Mouse (Mus musculus) brain, embryonic 14.5 days (tissue): Measurements from ENCODE around the gene Ptpn5. TPM values are rescaled to one million over a fixed set of nuclear protein-coding genes. Genes with fewer than 3 reads are reported as not detected.

Experiments
- DNase-seq: peaks from one replicate; pipeline ENCODE4 v3.0.0-alpha.2; 2011; ENCODE audit warnings: low read depth
- CTCF ChIP-seq: fragments of 200-500 bp; IDR thresholded peaks from 2 replicates; pipeline ENCODE4 v1.5.1; 2012; ENCODE audit warnings: inconsistent platforms, mild to moderate bottlenecking, moderate library complexity, borderline replicate concordance; ENCODE audit not compliant: insufficient read depth, insufficient read length; ENCODE audit errors: extremely low read depth
- POLR2A ChIP-seq: fragments of 200-500 bp; IDR thresholded peaks from 2 replicates; pipeline ENCODE4 v1.6.1; 2012; ENCODE audit warnings: mild to moderate bottlenecking, inconsistent platforms, borderline replicate concordance; ENCODE audit not compliant: poor library complexity, insufficient read depth, insufficient read length, severe bottlenecking; ENCODE audit errors: extremely low read depth
- polyA plus RNA-seq: library from polyadenylated mRNA; depleted of rRNA; stranded (reverse); fragments of >200 nt; gene quantifications from 2 replicates; pipeline ENCODE4 v1.2.3, GENCODE M21; 2012; rRNA removed

Ptpn5 gene
- polyA plus RNA-seq, 1 experiment = 218 TPM

DNA sequence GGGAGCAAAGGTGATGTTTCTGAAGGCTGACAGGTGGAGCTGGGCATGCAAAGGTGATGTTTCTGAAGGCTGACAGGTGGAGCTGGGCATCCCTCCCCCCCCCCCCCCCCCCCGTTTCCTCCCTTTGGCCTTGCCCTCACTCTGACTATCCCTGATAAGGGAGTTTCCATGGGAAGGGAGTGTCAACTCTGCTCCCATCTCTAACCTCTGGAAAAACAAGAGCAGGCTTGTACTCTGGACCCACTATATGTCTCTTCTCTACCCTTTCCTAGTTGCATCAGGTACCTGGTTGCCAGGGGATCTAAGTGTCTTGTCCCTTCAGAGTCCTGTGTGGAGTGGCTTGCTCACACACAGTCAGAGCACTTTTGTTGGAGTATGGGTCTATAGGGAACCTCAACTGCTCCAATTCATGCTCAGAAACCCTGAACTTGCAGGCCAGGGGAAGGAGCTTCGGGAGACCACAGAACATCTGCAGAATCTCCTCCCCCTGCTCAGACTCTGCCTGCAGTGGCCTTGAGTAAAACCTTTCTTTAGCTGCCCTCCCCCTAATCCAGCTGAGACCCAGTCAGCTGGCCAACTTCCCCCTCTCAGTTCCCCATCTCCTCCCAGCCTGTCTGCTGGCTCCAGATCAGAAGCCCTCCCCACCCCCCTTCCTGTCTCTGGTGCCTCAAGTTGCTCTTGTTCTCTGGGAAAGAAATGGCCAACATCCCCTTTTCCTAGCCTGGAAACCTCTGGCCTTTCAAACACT is 81.9 kb downstream of the Ptpn5 start:
- DNase-seq = peak; percentile 77
- TF ChIP-seq POLR2A (no peak), CTCF (no peak)

- DNase-seq = no peak
- TF ChIP-seq CTCF (no peak), POLR2A (no peak)
Measured at GRCm38 (mm10) chr7:47050766-47051165, 82.7 kb downstream of the Ptpn5 start.

DNA sequence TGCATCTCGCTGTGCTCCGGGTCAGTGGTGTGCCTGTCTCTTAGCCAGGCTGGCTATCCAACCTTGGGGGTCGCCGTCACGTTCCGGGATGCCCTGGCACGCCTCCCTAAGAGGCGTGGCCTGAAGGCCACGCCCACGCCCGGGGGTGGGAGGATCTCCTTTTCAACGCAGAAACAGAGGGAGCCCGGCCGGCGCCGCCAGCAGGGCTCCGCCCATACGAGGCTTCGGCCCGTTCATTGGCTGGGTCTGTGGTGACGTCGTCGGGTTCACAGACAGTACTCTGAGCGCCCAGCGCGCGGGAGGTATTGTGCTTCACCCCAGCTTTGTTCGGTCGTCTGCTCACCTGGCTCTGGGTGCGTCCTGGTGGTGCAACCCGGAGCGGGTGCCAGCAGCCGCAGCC is 83.1 kb downstream of the Ptpn5 start, which contains the start of gene Tmem86a:
Gene Tmem86a (plus strand): TSS at position 236 of the 400 bp plus-strand sequence.
- TF ChIP-seq CTCF (no peak), POLR2A (peak; percentile 68; the same call in 1 of the 2 replicates)
- peak; percentile 98 for DNase-seq

- TF ChIP-seq POLR2A (no peak), CTCF (no peak)
- no peak for DNase-seq
Measured at GRCm38 (mm10) chr7:47042823-47043490, 90.5 kb downstream of the Ptpn5 start.

DNA sequence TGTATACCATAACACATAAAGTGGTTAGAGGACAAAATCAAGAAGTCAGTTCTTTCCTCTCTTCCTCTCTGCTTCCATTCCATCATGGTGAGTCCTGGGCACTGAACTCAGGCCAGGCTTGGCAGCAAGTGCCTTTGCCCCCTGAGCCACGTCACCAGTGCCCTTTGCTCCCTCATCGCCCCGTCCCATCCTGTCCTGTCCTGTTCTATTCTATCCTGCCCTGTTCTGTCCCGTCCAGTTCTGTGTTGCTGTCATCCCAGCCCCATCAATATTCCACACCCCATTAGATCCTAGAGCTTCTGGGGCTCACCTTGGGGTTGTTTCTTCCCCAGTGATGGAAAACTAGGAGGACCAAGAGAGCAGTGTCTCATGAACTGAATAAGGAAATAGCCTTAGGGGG is 91.4 kb downstream of the Ptpn5 start:
- no peak for DNase-seq
- TF ChIP-seq CTCF (no peak), POLR2A (no peak)

DNA sequence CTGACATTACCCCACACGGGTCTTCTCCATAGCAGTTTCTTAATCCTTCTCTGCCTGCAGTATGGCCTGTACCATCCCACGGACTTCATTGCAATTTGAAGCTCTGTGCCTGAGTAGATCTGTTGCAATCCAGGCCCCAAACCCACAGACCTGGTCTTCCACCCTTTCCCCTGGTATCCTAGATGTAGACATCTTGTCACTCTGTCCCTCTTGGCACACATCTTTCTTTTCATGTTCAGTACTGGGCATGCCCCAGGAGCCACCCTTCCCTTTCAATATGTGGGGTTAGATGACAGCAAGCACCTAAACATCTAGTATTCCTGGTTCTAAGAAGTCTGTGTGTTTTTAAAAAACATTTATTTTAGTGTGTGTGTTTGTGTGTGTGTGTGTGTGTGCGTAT is 91.8 kb downstream of the Ptpn5 start:
- DNase-seq = no peak
- TF ChIP-seq POLR2A (no peak), CTCF (no peak)

DNA sequence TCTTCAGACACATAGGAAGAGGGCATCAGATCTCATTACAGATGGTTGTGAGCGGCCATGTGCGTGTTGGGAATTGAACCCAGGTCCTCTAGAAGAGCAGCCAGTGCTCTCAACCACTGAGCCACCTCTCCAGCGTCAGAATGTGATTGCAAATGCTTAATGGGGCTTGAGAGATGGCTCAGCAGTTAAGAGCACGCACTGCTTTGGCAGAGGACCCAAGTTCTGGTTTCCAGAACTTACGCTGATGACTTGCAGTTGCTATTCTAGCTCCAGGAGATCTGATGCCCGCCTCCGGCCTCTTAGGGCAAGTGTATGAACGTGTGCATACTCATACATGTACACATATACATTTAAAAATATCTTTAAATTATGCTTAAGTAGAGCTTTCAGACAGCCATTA is 98.1 kb downstream of the Ptpn5 start:
- TF ChIP-seq CTCF = no peak
- TF ChIP-seq POLR2A = no peak
- no peak for DNase-seq

GRCm38 (mm10) chr7:47034785-47035384 is 98.6 kb downstream of the Ptpn5 start:
- TF ChIP-seq CTCF (no peak), POLR2A (no peak)
- DNase-seq = no peak

DNA sequence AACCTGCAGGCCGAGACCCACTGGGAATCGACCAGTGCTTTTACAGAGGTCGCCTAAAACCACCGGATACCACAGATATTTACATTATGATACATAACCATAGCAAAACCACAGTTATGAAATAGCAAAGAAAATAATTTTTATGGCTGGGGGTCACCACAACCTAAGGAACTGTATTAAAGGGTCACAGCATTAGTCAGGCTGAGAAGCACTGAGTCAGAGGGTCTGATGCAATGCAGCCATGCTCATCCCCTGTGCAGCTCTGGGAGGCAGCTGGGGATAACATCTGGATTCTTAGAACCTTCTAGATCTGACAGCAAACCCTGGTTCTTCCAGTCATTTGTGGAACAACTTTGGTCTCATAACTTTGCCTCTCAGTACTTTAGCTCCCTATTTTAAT is 102.1 kb downstream of the Ptpn5 start:
- DNase-seq = no peak
- TF ChIP-seq CTCF (no peak), POLR2A (no peak)

GRCm38 (mm10) chr7:47030517-47031193 is 102.8 kb downstream of the Ptpn5 start:
- DNase-seq = peak; percentile 54
- TF ChIP-seq POLR2A (no peak), CTCF (no peak)

Other genes starting within 250 kb of the Ptpn5 start
- gene Tsg101, start 213.7 kb downstream of the Ptpn5 start, polyA plus RNA-seq = 150 and 162 TPM in 2 replicates
- gene Uevld, start 175.2 kb downstream of the Ptpn5 start, polyA plus RNA-seq = 6.5 and 7.5 TPM in 2 replicates
- not detected in 2 replicates for gene Gm9999, start 150.1 kb downstream of the Ptpn5 start, polyA plus RNA-seq
- 5.4 and 6.2 TPM in 2 replicates for gene Spty2d1, start 125.3 kb downstream of the Ptpn5 start, polyA plus RNA-seq
- 17.4 and 22.6 TPM in 2 replicates for gene Tmem86a, start 83.1 kb downstream of the Ptpn5 start, polyA plus RNA-seq
- not detected in 2 replicates for gene Mrgpra6, start 71.2 kb upstream of the Ptpn5 start, polyA plus RNA-seq
- gene Mrgpra9, start 119.2 kb upstream of the Ptpn5 start, polyA plus RNA-seq = not detected in 2 replicates
- gene Mrgpra1, start 220.6 kb upstream of the Ptpn5 start, polyA plus RNA-seq = not detected in 2 replicates